Mouse (Mus musculus) lung, postnatal 0 days (tissue): ENCODE results near the gene Olfr544.

Experiments
- CTCF ChIP-seq: IDR thresholded peaks from 2 replicates; pipeline ENCODE4 v1.5.1; 2016; ENCODE audit warnings: antibody characterized with exemption, mild to moderate bottlenecking
- EP300 ChIP-seq: IDR thresholded peaks from 2 replicates; pipeline ENCODE4 v1.6.1; 2016; ENCODE audit warnings: antibody characterized with exemption, mild to moderate bottlenecking, control low read depth

- TF ChIP-seq EP300 (no peak), CTCF (no peak)
These were observed 43.8 kb downstream of the Olfr544 start for GRCm38 (mm10) chr7:102444301-102444700.
